Mouse (Mus musculus): ENCODE results near the gene Phf2. TPM values are rescaled to one million over a fixed set of nuclear protein-coding genes. Genes with fewer than 3 reads are reported as not detected.
"Not testable (repeated sequence)": the region's sequence is repeated elsewhere in the genome, so short reads cannot be mapped to it uniquely, and the experiment has no call there.

Phf2 gene
- polyA plus RNA-seq, 1 experiment from 2014 or later = 10.8 TPM

GRCm38 (mm10) chr13:48822871-48823270, 48.0 kb downstream of the Phf2 start:
- no peaks in the 10 kb centered on the region for H3K9me3 ChIP-seq (ENCODE audit: control insufficient read depth, low read length)
- H3K4me2 ChIP-seq (replicated peaks) = no peak overlapping the region
- H3K36me3 ChIP-seq (replicated peaks; ENCODE audit: control insufficient read depth, insufficient read depth) = peaks cover 95% of the 10 kb centered on the region
- H3K4me1 ChIP-seq (replicated peaks; ENCODE audit: control insufficient read depth, insufficient read depth, low read length) = no peaks in the 10 kb centered on the region
- H3K27me3 ChIP-seq (ENCODE audit: control insufficient read depth, insufficient read depth, low read length) = no peaks in the 10 kb centered on the region
- no peak overlapping the region for H3K9ac ChIP-seq
- 93% methylated on average over 9 of the region's 9 CpGs for WGBS
- DNase-seq (ENCODE audit: low spot score) (no peak), ATAC-seq (ENCODE audit: low FRiP score) (no peak)
- H3K4me3 ChIP-seq (replicated peaks; ENCODE audit: low read length) = no peak overlapping the region
- H3K27ac ChIP-seq = no peak overlapping the region

DNA sequence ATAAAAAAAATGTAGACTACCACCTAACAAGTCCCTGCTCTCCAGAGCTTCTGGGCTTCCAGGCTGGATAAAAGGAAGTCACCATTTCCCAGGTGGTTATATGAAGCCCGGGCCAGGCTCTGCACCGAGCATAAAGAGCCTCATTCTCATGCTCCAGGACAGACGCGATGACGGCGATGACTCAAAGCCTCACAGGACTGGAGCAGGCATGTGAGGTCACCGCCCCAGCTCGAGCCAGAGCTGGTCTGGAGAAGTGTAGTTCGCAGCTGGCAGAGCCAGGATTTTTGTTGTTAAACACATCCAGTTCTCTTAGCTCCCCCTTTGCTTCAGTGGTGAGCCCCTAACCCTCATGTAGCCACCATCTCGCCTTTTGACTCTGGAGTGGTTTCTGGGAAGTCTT, 48.6 kb downstream of the Phf2 start:
- Histone ChIP-seq H3K36me3 (replicated peaks; ENCODE audit: control insufficient read depth, insufficient read depth) (peaks cover 95% of the 10 kb centered on the region), H3K4me1 (replicated peaks; ENCODE audit: control insufficient read depth, insufficient read depth, low read length) (no peaks in the 10 kb centered on the region), H3K27me3 (ENCODE audit: control insufficient read depth, insufficient read depth, low read length) (no peaks in the 10 kb centered on the region), H3K27ac (no peak overlapping the region), H3K4me2 (replicated peaks) (no peak overlapping the region), H3K9me3 (ENCODE audit: control insufficient read depth, low read length) (no peaks in the 10 kb centered on the region), H3K9ac (no peak overlapping the region), H3K4me3 (replicated peaks; ENCODE audit: low read length) (no peak overlapping the region)
- ATAC-seq (ENCODE audit: low FRiP score) = no peak
- WGBS = 93% methylated on average over 10 of the region's 10 CpGs
- DNase-seq (ENCODE audit: low spot score) = no peak

- H3K4me3 ChIP-seq (replicated peaks; ENCODE audit: low read length) = no peak overlapping the region
- DNase-seq (ENCODE audit: low spot score) (no peak), ATAC-seq (ENCODE audit: low FRiP score) (no peak)
- peaks cover 96% of the 10 kb centered on the region for H3K36me3 ChIP-seq (replicated peaks; ENCODE audit: control insufficient read depth, insufficient read depth)
- H3K27me3 ChIP-seq (ENCODE audit: control insufficient read depth, insufficient read depth, low read length) = no peaks in the 10 kb centered on the region
- WGBS = 84% methylated on average over 3 of the region's 3 CpGs
- no peak overlapping the region for H3K4me2 ChIP-seq (replicated peaks)
- no peak overlapping the region for H3K9ac ChIP-seq
- no peaks in the 10 kb centered on the region for H3K9me3 ChIP-seq (ENCODE audit: control insufficient read depth, low read length)
- no peak overlapping the region for H3K27ac ChIP-seq
- no peaks in the 10 kb centered on the region for H3K4me1 ChIP-seq (replicated peaks; ENCODE audit: control insufficient read depth, insufficient read depth, low read length)
Observed at GRCm38 (mm10) chr13:48819131-48819530, 51.8 kb downstream of the Phf2 start.

DNA sequence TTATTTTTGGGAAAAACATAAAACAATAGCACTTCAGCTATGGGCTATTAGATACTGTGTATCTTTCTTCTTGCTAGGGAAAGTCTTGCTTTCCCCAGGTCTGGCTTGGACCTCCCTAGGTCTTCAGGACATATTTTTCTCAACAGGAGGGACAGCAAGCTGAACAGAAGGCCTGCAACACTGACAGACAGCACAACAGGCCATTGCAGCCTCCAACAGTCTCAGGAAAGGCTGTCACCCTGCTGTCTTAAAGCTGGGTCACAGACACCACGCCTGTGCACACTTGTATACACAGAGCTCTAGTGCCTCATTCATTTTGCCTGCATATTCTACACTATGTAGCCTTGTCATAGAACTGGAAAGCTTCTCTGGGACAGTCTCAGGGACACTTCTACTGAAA, 56.5 kb downstream of the Phf2 start:
- H3K9ac ChIP-seq = no peak overlapping the region
- no peak overlapping the region for H3K27ac ChIP-seq
- no peak overlapping the region for H3K4me2 ChIP-seq (replicated peaks)
- no peak overlapping the region for H3K4me3 ChIP-seq (replicated peaks; ENCODE audit: low read length)
- ATAC-seq (ENCODE audit: low FRiP score) (no peak), DNase-seq (ENCODE audit: low spot score) (no peak)
- no peaks in the 10 kb centered on the region for H3K27me3 ChIP-seq (ENCODE audit: control insufficient read depth, insufficient read depth, low read length)
- WGBS = 90% methylated on average over 1 of the region's 1 CpGs
- no peaks in the 10 kb centered on the region for H3K4me1 ChIP-seq (replicated peaks; ENCODE audit: control insufficient read depth, insufficient read depth, low read length)
- peaks cover 88% of the 10 kb centered on the region for H3K36me3 ChIP-seq (replicated peaks; ENCODE audit: control insufficient read depth, insufficient read depth)
- H3K9me3 ChIP-seq (ENCODE audit: control insufficient read depth, low read length) = no peaks in the 10 kb centered on the region

GRCm38 (mm10) chr13:48810991-48811390, 59.9 kb downstream of the Phf2 start:
- WGBS = 80% methylated on average over 9 of the region's 9 CpGs

GRCm38 (mm10) chr13:48810274-48810823, 60.6 kb downstream of the Phf2 start:
- H3K27ac ChIP-seq = no peak overlapping the region
- H3K36me3 ChIP-seq (replicated peaks; ENCODE audit: control insufficient read depth, insufficient read depth) = peaks cover 77% of the 10 kb centered on the region
- H3K4me1 ChIP-seq (replicated peaks; ENCODE audit: control insufficient read depth, insufficient read depth, low read length) = no peaks in the 10 kb centered on the region
- WGBS = 83% methylated on average over 7 of the region's 7 CpGs
- ATAC-seq (ENCODE audit: low FRiP score) (no peak), DNase-seq (ENCODE audit: low spot score) (no peak)
- H3K27me3 ChIP-seq (ENCODE audit: control insufficient read depth, insufficient read depth, low read length) = no peaks in the 10 kb centered on the region
- H3K9ac ChIP-seq = no peak overlapping the region
- H3K9me3 ChIP-seq (ENCODE audit: control insufficient read depth, low read length) = no peaks in the 10 kb centered on the region
- H3K4me3 ChIP-seq (replicated peaks; ENCODE audit: low read length) = no peak overlapping the region
- no peak overlapping the region for H3K4me2 ChIP-seq (replicated peaks)

More at GRCm38 (mm10) chr13:48810991-48811390, 59.9 kb downstream of the Phf2 start:
- Histone ChIP-seq H3K4me2 (replicated peaks) (no peak overlapping the region), H3K36me3 (replicated peaks; ENCODE audit: control insufficient read depth, insufficient read depth) (peaks cover 77% of the 10 kb centered on the region), H3K27me3 (ENCODE audit: control insufficient read depth, insufficient read depth, low read length) (no peaks in the 10 kb centered on the region), H3K4me3 (replicated peaks; ENCODE audit: low read length) (no peak overlapping the region), H3K9ac (no peak overlapping the region), H3K9me3 (ENCODE audit: control insufficient read depth, low read length) (no peaks in the 10 kb centered on the region), H3K27ac (no peak overlapping the region), H3K4me1 (replicated peaks; ENCODE audit: control insufficient read depth, insufficient read depth, low read length) (no peaks in the 10 kb centered on the region)
- no peak for ATAC-seq (ENCODE audit: low FRiP score)
- no peak for DNase-seq (ENCODE audit: low spot score)

DNA sequence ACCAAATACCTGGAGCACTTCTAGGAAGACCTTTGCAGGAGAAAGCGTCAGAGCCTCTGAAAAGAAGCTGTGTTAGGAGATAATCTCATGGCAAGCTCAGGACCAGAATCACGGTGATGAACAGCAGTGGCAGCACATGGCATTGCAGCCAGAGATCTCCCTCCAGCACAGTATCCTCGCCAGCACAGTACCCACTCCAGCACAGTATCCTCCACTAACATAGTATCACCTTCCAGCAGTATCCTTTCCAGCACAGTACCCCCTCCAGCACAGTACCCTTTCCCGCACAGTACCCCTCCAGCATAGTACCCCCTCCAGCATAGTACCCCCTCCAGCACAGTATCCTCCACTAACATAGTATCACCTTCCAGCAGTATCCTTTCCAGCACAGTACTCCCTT, 61.3 kb downstream of the Phf2 start:
- not testable (repeated sequence) for H3K27ac ChIP-seq; DNase-seq (ENCODE audit: low spot score); H3K9me3 ChIP-seq (ENCODE audit: control insufficient read depth, low read length); ATAC-seq (ENCODE audit: low FRiP score); H3K4me2 ChIP-seq (replicated peaks); H3K9ac ChIP-seq; H3K27me3 ChIP-seq (ENCODE audit: control insufficient read depth, insufficient read depth, low read length); H3K4me3 ChIP-seq (replicated peaks; ENCODE audit: low read length); H3K4me1 ChIP-seq (replicated peaks; ENCODE audit: control insufficient read depth, insufficient read depth, low read length)
- peaks cover 76% of the 10 kb centered on the region for H3K36me3 ChIP-seq (replicated peaks; ENCODE audit: control insufficient read depth, insufficient read depth)
- 92% methylated on average over 4 of the region's 4 CpGs for WGBS

- Histone ChIP-seq H3K9me3 (ENCODE audit: control insufficient read depth, low read length) (no peaks in the 10 kb centered on the region), H3K27ac (no peak overlapping the region), H3K4me3 (replicated peaks; ENCODE audit: low read length) (no peak overlapping the region), H3K4me2 (replicated peaks) (no peak overlapping the region), H3K36me3 (replicated peaks; ENCODE audit: control insufficient read depth, insufficient read depth) (peaks cover 74% of the 10 kb centered on the region), H3K27me3 (ENCODE audit: control insufficient read depth, insufficient read depth, low read length) (no peaks in the 10 kb centered on the region), H3K9ac (no peak overlapping the region), H3K4me1 (replicated peaks; ENCODE audit: control insufficient read depth, insufficient read depth, low read length) (no peaks in the 10 kb centered on the region)
- no peak for ATAC-seq (ENCODE audit: low FRiP score)
- 64% methylated on average over 5 of the region's 5 CpGs for WGBS
- peak; percentile 72 for DNase-seq (ENCODE audit: low spot score)
Observed at GRCm38 (mm10) chr13:48807481-48808031, 63.4 kb downstream of the Phf2 start.

DNA sequence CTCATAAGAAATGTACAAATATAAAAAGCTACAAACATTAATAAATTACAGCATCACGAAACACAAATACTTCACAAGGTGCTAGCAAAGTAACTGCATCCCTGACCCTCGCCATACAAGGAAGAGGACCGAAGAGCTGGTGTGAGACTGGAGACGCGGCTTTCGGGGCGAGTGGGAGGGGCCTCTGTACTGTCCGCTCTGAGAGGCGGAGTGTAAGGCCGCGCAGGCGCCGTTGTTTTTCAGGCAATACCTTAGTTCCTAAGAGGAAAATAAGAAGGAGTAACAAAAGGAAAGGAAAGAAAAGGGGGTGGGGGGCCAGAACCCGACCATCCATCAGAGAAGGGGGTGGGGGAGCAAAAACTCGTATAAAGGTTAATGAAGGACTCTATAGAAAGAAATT, 68.7 kb downstream of the Phf2 start:
- 44% methylated on average over 15 of the region's 15 CpGs for WGBS
- ATAC-seq (ENCODE audit: low FRiP score) (no peak), DNase-seq (ENCODE audit: low spot score) (no peak)
- H3K27ac ChIP-seq = no peak overlapping the region
- no peaks in the 10 kb centered on the region for H3K4me1 ChIP-seq (replicated peaks; ENCODE audit: control insufficient read depth, insufficient read depth, low read length)
- no peak overlapping the region for H3K4me2 ChIP-seq (replicated peaks)
- H3K9ac ChIP-seq = no peak overlapping the region
- no peaks in the 10 kb centered on the region for H3K9me3 ChIP-seq (ENCODE audit: control insufficient read depth, low read length)
- H3K36me3 ChIP-seq (replicated peaks; ENCODE audit: control insufficient read depth, insufficient read depth) = peaks cover 57% of the 10 kb centered on the region
- H3K4me3 ChIP-seq (replicated peaks; ENCODE audit: low read length) = no peak overlapping the region
- H3K27me3 ChIP-seq (ENCODE audit: control insufficient read depth, insufficient read depth, low read length) = no peaks in the 10 kb centered on the region

Data from hindbrain, embryonic 14.5 days (tissue).